Mouse (Mus musculus) heart, adult 18-20 months (tissue): Measurements from ENCODE around the gene Bsn. TPM values are rescaled to one million over a fixed set of nuclear protein-coding genes. Genes with fewer than 3 reads are reported as not detected.
"Not testable (repeated sequence)": the region's sequence is repeated elsewhere in the genome, so short reads cannot be mapped to it uniquely, and the experiment has no call there.

Source experiments
- DNase-seq, 2 experiments: peaks; one replicate each; pipeline ENCODE4 v3.0.0; 2021 to 2022; ENCODE audit warnings: mixed read lengths in 1 of 2
- total RNA-seq, 2 experiments: library from RNA; stranded (reverse); gene quantifications; 2 replicates each; pipeline ENCODE4 v1.2.3; 2021

Gene Bsn
- total RNA-seq, 2 experiments from 2014 or later: 0.02 to 0.08 TPM

GRCm38 (mm10) chr9:108149817-108150216 is 40.4 kb downstream of the Bsn start:
- DNase-seq: no peak

GRCm38 (mm10) chr9:108147606-108148005 is 42.6 kb downstream of the Bsn start:
- no peak for DNase-seq

GRCm38 (mm10) chr9:108146451-108146850 is 43.7 kb downstream of the Bsn start:
- DNase-seq: no peak

- DNase-seq: no peak
Observed at GRCm38 (mm10) chr9:108145740-108146139, 44.4 kb downstream of the Bsn start.

- no peak for DNase-seq
Observed at GRCm38 (mm10) chr9:108144371-108145270, 45.6 kb downstream of the Bsn start.

- no peak for DNase-seq
Observed at GRCm38 (mm10) chr9:108143470-108143869, 46.7 kb downstream of the Bsn start.

GRCm38 (mm10) chr9:108141387-108141786 is 48.8 kb downstream of the Bsn start:
- DNase-seq: no peak

- no peak for DNase-seq
Observed at GRCm38 (mm10) chr9:108139963-108140695, 50.1 kb downstream of the Bsn start.

- no peak for DNase-seq
Observed at GRCm38 (mm10) chr9:108139169-108139962, 50.8 kb downstream of the Bsn start.

GRCm38 (mm10) chr9:108138118-108138517 is 52.1 kb downstream of the Bsn start:
- no peak for DNase-seq

GRCm38 (mm10) chr9:108137523-108137922 is 52.7 kb downstream of the Bsn start:
- DNase-seq: peak; percentile 18 to 29

GRCm38 (mm10) chr9:108136930-108137462 is 53.2 kb downstream of the Bsn start:
- DNase-seq: peak; percentile 26 to 34

- peak in 1 of 2 experiments; percentile 40 for DNase-seq
Observed at GRCm38 (mm10) chr9:108136225-108136624, 54.0 kb downstream of the Bsn start.

GRCm38 (mm10) chr9:108135679-108136078 is 54.5 kb downstream of the Bsn start:
- DNase-seq: not testable (repeated sequence)

GRCm38 (mm10) chr9:108133478-108133877 is 56.7 kb downstream of the Bsn start:
- DNase-seq: no peak

GRCm38 (mm10) chr9:108132373-108132772 is 57.8 kb downstream of the Bsn start:
- no peak for DNase-seq

- DNase-seq: no peak
Observed at GRCm38 (mm10) chr9:108131502-108131901, 58.7 kb downstream of the Bsn start.

GRCm38 (mm10) chr9:108129042-108129948 is 60.9 kb downstream of the Bsn start:
- DNase-seq: no peak

GRCm38 (mm10) chr9:108128248-108128647 is 61.9 kb downstream of the Bsn start:
- no peak for DNase-seq

- no peak for DNase-seq
Observed at GRCm38 (mm10) chr9:108126436-108127180, 63.6 kb downstream of the Bsn start.
